Mouse (Mus musculus): Measurements from ENCODE around the gene Rnf212.

Gene Rnf212

GRCm38 (mm10) chr5:108713096-108713495 is 61.7 kb downstream of the Rnf212 start:
- no peak for DNase-seq (ENCODE audit: low read depth, low spot score)

DNA sequence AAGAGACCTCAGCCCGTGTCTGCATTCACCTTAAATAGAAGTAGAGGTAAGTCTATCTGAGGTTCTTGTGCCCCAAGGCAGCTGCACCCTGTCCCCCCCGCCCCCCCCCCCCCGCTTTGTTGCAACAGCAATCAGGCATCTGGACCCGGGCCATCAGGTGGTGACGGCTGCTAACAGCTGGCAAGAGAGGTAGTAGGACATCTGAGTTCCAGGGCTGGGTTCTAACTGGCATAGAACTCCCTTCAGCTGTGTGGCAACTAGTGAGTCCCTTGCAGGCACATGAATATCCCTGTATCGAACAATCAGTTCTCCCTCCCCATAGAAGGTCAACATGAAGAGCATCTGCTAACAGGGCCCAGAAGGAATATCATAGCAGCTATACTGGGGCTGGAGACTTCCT is 62.8 kb downstream of the Rnf212 start:
- DNase-seq (ENCODE audit: low read depth, low spot score) = no peak

- DNase-seq (ENCODE audit: low read depth, low spot score) = no peak
Measured at GRCm38 (mm10) chr5:108708981-108709731, 65.6 kb downstream of the Rnf212 start.

DNA sequence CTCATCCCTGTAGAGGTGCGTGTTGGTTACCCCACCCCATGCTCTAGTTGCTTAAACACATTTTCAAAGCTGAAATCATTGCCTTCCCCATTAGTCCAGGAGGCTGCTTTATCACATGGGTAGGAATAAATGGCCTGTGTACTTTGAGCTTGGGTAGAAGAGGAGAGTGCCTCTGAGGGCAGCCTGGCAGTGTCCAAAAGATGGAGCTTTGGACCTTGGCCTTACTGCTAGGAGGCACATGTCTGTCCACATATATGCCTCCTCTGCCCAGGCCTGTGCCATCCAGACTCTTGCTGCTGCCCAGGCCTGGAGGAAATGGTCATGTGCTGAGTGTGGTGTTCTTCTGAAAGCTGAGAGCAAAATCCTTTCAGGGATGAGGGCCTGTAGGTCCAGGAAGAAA is 66.4 kb downstream of the Rnf212 start:
- no peak for DNase-seq (ENCODE audit: low read depth, low spot score)

DNA sequence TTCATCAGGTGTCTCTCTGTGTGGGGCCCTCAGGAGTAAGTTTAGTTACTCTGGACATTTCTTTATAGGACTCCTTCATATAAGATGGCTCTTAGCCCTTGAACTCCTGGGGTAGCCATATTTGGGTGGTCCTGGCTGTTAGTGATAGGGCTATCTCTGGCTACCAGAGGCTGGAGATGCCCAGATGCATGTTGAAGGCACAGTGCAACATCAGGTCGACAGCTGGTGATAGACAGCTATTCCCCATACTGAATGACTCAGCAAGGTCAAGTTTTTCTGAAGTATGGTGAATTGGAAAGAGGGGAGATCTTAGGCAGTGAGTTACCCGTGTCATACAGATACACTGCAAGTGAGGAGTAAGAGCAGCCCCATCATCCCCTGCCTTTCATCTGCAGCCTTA is 67.0 kb downstream of the Rnf212 start:
- DNase-seq (ENCODE audit: low read depth, low spot score) = no peak

- no peak for DNase-seq (ENCODE audit: low read depth, low spot score)
Measured at GRCm38 (mm10) chr5:108703754-108704626, 70.8 kb downstream of the Rnf212 start.

DNA sequence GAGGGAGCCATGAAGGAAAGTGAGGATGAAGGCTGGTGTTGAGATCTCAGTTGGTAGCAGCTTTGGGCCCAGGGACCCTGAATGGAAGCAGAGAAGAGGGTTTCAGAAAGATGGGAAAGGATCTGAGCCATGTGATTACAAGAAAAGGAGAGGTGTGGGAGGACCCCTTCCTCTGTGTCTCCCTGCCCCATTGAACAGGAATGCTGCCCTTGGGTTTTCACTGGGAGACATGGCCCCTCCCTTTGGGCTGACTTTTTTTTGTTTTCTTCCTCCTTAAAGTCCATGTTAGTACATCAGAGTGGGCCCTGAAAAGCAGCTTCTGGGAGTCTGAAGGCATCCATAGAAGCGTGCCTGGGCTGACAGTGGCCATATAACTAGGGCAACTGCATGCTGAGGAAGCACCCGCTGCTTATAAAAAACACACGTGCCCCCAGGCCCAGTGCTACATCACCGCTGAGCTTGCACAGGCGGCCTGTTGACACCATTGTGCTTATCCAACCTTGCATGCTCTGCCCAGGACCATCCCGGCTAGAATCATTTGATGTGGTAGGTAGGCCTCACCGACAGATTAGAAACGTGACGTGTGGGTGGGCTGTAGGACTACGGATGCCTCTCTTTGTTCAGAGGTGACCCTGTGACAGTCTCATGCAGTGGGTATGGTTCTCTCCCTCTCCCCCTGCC is 73.3 kb downstream of the Rnf212 start:
- no peak for DNase-seq (ENCODE audit: low read depth, low spot score)

GRCm38 (mm10) chr5:108700346-108700745 is 74.4 kb downstream of the Rnf212 start:
- peak; percentile 65 for DNase-seq (ENCODE audit: low read depth, low spot score)

- peak; percentile 62 for DNase-seq (ENCODE audit: low read depth, low spot score)
Measured at GRCm38 (mm10) chr5:108697341-108697753, 77.4 kb downstream of the Rnf212 start.

- no peak for DNase-seq (ENCODE audit: low read depth, low spot score)
Measured at GRCm38 (mm10) chr5:108696542-108696941, 78.2 kb downstream of the Rnf212 start.

DNA sequence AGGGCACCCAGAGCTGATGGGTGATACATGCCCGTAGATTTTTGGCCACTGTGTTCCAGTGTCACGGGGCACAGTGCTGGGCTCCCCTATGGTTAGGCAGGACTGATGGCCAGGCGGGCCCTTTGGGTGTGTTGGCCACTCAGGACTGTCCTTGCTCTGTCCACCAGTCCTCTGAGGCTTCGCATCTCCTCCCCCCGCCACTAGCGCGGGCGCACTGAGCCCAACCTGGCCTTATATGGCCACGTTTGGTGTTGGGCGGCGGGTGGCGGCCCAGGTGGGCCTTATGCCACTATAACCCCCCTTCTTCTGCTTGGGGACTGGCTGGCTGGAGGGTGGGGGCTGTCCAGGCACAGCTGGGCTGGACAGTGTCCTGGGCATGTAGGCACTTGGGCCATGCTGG is 78.9 kb downstream of the Rnf212 start:
- no peak for DNase-seq (ENCODE audit: low read depth, low spot score)

GRCm38 (mm10) chr5:108694352-108695261 is 80.2 kb downstream of the Rnf212 start:
- peak; percentile 23 for DNase-seq (ENCODE audit: low read depth, low spot score)

DNA sequence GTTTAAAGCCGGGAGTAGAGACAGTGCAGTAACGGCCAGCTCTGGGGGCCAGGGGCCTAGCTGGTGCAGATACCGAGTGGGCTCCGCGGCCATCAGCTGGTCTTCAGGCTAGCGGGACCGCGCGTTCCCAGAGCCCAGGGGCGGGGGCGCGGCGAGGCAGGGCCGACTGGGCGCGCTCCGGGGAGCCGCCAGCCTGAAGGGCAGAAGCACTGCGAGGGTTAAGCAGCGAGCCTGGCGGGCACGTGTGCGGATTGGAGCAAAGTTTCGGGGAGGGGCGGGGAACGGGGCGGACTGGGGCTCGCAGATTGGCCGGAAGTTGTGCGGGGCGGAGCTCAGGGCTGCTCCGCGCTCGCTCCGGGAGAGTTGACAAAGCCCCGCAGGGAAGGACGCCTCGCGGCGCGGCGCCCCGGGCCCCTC is 80.9 kb downstream of the Rnf212 start:
- peak; percentile 91 for DNase-seq (ENCODE audit: low read depth, low spot score)

DNA sequence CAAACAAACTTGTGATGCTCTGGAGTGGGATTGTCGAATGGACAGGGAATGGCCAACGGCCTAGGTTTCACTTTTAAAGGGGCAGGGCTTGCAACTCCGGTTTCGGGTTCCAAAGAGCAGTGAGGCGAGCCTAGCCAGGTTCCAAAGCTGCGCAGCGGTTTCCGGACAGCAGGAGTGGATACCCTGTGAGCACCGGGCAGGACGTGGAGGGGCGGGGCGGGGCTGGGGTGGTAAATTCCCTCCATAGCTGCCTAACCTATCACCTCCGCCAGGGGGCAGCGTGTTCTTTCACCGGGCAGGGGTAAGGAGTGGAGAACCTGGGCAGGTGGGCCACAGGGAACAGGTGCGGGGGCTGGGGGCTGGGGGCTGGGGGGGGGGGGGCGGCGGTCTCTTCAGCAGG is 82.5 kb downstream of the Rnf212 start, which contains the start of gene Fgfrl1:
Fgfrl1 (plus strand) TSS at position 112 of the 400 bp plus-strand sequence.
- peak; percentile 55 for DNase-seq (ENCODE audit: low read depth, low spot score)

- DNase-seq (ENCODE audit: low read depth, low spot score) = no peak
Measured at GRCm38 (mm10) chr5:108691152-108691551, 83.6 kb downstream of the Rnf212 start.

GRCm38 (mm10) chr5:108689091-108689490 is 85.7 kb downstream of the Rnf212 start:
- DNase-seq (ENCODE audit: low read depth, low spot score) = no peak

DNA sequence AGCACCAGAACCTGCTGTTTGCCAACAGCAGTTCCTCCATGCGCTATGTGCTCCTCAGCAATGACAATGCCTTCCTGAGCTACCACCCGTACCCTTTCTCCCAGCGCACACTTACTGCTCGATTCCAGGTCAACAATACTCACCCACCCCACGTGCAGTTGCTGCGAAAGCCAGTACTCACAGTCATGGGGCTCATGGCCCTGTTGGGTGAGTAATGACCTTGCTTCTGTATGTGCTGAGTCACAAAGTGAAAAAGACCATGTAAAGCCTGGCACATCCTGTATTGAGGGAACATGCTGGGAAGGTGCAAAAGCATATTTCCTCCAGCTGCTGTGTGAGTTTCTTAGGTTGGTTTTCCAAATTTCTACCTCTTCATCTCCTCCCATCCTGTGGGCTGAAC is 93.9 kb downstream of the Rnf212 start:
- DNase-seq (ENCODE audit: low read depth, low spot score) = no peak

- no peak for DNase-seq (ENCODE audit: low read depth, low spot score)
Measured at GRCm38 (mm10) chr5:108679909-108680308, 94.9 kb downstream of the Rnf212 start.
